Mouse (Mus musculus): ENCODE measurements at regions not wholly inside any gene's neighbourhood (a gene's known extent, or its start where the extent isn't known, plus 50 kb on each side); places are given as distances from the start of the nearest gene placed in this dataset.

DNA sequence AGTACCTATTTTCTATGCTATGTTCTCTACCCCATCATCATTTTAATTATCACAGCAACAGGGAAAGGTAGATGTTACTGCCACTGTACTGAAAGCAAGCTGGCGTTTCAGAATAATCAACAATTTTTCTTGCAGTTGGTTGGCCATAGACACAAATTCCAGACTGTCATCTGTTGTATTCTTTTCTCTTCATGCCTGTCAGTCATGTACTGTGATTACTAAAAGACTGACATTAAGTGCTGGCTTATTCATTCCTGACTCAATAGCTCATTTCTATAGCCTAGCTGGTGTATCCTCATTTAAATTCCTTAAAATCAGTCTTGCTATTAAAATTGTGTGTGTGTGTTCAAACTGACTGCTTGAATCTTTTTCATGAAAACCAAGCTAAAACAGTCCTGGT lies 71.4 kb upstream of the Cd28 start:
- TF ChIP-seq POLR2A (IDR thresholded peaks at IDR 0.05; ENCODE audit: low read depth, low read length) (no peak), CTCF (IDR thresholded peaks at IDR 0.05; ENCODE audit: extremely low read depth, insufficient read length, insufficient replicate concordance, low read depth, low read length) (no peak)
